Mouse (Mus musculus) megakaryocyte, embryonic 14.5 days (primary cell): ENCODE data around the gene Abca7. TPM values are rescaled to one million over a fixed set of nuclear protein-coding genes. Genes with fewer than 3 reads are reported as not detected.

Experiments
- H3K27me3 ChIP-seq: replicated peaks from 2 replicates; pipeline ENCODE3; 2012; ENCODE audit warnings: inconsistent platforms
- H3K36me3 ChIP-seq: replicated peaks from 2 replicates; pipeline ENCODE3; 2012; ENCODE audit warnings: low read length, inconsistent platforms, mixed read lengths
- H3K4me1 ChIP-seq: 2 replicates; pipeline ENCODE4 v1.6.1; 2012; ENCODE audit warnings: inconsistent platforms
- H3K4me3 ChIP-seq: replicated peaks from 2 replicates; pipeline ENCODE3; 2012; ENCODE audit warnings: moderate library complexity, mild to moderate bottlenecking, inconsistent platforms
- H3K9me3 ChIP-seq: 2 replicates; pipeline ENCODE4 v1.6.1; 2012; ENCODE audit warnings: inconsistent platforms
- FLI1 ChIP-seq: IDR thresholded peaks from 2 replicates; pipeline ENCODE4 v1.6.1; 2012; ENCODE audit warnings: low read length, inconsistent platforms, mixed read lengths
- GATA1 ChIP-seq: IDR thresholded peaks from 3 replicates; pipeline ENCODE4 v1.6.1; 2012; ENCODE audit warnings: mixed read lengths, low read length, inconsistent platforms, borderline replicate concordance
- polyA plus RNA-seq: library from polyadenylated mRNA; stranded (reverse); fragments of >175 nt; gene quantifications from 2 replicates; pipeline ENCODE4 v1.2.3, GENCODE M21; 2012; ENCODE audit warnings: low replicate concordance; ENCODE audit not compliant: insufficient read depth

Abca7 gene
- polyA plus RNA-seq, 1 experiment: 47.4 TPM

DNA sequence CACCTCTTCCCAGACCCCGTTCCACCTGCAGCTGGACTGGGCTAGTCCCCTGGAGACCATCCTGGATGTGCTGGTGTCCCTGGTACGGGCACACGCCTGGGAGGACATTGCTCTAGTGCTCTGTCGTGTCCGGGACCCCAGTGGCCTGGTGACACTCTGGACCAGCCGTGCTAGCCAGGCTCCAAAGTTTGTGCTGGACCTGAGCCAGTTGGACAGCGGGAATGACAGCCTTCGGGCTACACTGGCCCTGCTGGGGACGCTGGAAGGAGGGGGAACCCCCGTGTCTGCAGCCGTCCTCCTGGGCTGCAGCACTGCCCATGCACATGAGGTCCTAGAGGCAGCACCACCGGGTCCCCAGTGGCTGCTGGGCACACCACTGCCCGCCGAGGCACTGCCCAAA lies 23.5 kb upstream of the Abca7 start:
- TF ChIP-seq GATA1 (no peak), FLI1 (no peak)
- Histone ChIP-seq H3K27me3 (peaks cover 38% of the 10 kb centered on the region), H3K4me3 (peak overlapping the region; percentile 23), H3K36me3 (peaks cover 62% of the 10 kb centered on the region), H3K4me1 (peaks cover 39% of the 10 kb centered on the region), H3K9me3 (peaks cover 23% of the 10 kb centered on the region)

- peaks cover 62% of the 10 kb centered on the region for H3K36me3 ChIP-seq
These were observed 22.2 kb upstream of the Abca7 start for GRCm38 (mm10) chr10:79974087-79974486.

DNA sequence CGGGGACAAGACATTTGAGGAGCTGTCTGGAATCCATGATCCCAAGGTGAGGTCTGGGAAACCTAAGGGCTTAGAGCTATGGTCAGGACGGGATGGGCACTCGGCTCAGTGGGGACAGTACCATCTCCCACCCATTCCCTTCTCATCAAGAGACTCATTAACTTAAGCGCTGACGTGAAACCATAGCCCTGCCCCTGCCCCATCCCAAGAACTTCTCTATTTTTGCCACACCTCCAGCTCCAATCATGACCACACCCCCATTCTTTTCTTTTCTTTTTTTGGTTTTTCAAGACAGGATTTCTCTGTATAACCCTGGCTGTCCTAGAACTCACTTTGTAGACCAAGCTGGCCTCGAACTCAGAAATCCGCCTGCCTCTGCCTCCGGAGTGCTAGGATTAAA lies 21.6 kb upstream of the Abca7 start:
- Histone ChIP-seq H3K36me3 (peaks cover 68% of the 10 kb centered on the region), H3K9me3 (peaks cover 25% of the 10 kb centered on the region), H3K4me3 (no peak overlapping the region), H3K27me3 (peaks cover 32% of the 10 kb centered on the region), H3K4me1 (peaks cover 33% of the 10 kb centered on the region)
- TF ChIP-seq GATA1 (no peak), FLI1 (no peak)

More at GRCm38 (mm10) chr10:79974087-79974486, 22.2 kb upstream of the Abca7 start:
- H3K4me1 ChIP-seq: peaks cover 33% of the 10 kb centered on the region
- peaks cover 25% of the 10 kb centered on the region for H3K9me3 ChIP-seq
- no peak overlapping the region for H3K4me3 ChIP-seq
- TF ChIP-seq GATA1: no peak
- no peak for TF ChIP-seq FLI1
- H3K27me3 ChIP-seq: peaks cover 38% of the 10 kb centered on the region

GRCm38 (mm10) chr10:79976071-79976721 lies 20.1 kb upstream of the Abca7 start:
- Histone ChIP-seq H3K27me3 (peaks cover 19% of the 10 kb centered on the region), H3K36me3 (peaks cover 83% of the 10 kb centered on the region), H3K9me3 (peaks cover 25% of the 10 kb centered on the region), H3K4me1 (peaks cover 39% of the 10 kb centered on the region), H3K4me3 (peak overlapping the region; percentile 64)
- TF ChIP-seq GATA1 (no peak), FLI1 (no peak)

DNA sequence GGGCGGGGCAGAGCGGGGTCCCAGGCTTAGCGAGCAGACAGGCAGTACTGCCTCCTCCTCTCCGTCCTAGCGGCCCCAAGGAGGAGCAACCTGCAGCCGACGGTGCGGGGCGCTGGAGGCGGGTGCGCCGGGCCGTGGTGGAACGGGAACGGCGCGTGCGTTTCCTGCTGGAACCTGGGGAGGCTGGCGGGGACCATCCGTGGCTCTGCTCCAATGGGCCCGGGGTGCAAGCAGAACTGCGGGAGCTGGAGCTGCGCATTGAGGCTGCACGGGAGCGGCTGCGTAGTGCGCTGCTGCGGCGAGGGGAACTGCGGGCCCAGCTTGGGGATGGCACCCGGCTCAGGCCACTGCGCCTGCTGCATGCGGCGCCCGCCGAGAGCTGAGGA lies 19.6 kb upstream of the Abca7 start:
- peaks cover 88% of the 10 kb centered on the region for H3K36me3 ChIP-seq
- peaks cover 14% of the 10 kb centered on the region for H3K27me3 ChIP-seq
- peaks cover 25% of the 10 kb centered on the region for H3K9me3 ChIP-seq
- TF ChIP-seq GATA1 (no peak), FLI1 (no peak)
- no peak overlapping the region for H3K4me3 ChIP-seq
- H3K4me1 ChIP-seq: peaks cover 39% of the 10 kb centered on the region

- Histone ChIP-seq H3K4me1 (peaks cover 44% of the 10 kb centered on the region), H3K4me3 (no peak overlapping the region), H3K9me3 (peaks cover 25% of the 10 kb centered on the region), H3K36me3 (peaks cover 91% of the 10 kb centered on the region), H3K27me3 (peaks cover 8% of the 10 kb centered on the region)
- TF ChIP-seq GATA1: no peak
- TF ChIP-seq FLI1: no peak
These were observed 19.0 kb upstream of the Abca7 start for GRCm38 (mm10) chr10:79977324-79977723.

DNA sequence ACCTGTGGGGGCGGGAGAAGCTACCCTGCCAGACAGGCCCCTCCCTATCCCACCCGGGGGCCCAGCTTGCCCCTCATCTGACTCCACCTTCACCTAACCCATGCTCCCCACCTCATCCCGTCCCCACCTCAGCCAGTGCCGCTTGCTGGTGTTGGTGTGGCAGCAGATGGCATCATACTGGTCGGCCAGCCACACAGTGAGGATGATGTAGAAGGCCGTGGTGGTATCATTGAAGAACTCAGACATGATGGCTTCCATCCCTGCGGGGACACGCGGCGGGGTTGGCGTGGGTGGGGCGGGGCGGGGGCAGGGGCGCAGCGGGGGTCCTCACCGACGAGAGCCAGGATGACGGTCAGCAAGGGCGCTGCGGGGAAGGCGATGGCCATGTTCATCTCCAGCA lies 18.2 kb upstream of the Abca7 start:
- TF ChIP-seq GATA1 (no peak), FLI1 (no peak)
- peaks cover 48% of the 10 kb centered on the region for H3K4me1 ChIP-seq
- H3K36me3 ChIP-seq: peaks cover 95% of the 10 kb centered on the region
- peak overlapping the region; percentile 23 for H3K4me3 ChIP-seq
- peaks cover 25% of the 10 kb centered on the region for H3K9me3 ChIP-seq
- H3K27me3 ChIP-seq: peaks cover 1% of the 10 kb centered on the region

DNA sequence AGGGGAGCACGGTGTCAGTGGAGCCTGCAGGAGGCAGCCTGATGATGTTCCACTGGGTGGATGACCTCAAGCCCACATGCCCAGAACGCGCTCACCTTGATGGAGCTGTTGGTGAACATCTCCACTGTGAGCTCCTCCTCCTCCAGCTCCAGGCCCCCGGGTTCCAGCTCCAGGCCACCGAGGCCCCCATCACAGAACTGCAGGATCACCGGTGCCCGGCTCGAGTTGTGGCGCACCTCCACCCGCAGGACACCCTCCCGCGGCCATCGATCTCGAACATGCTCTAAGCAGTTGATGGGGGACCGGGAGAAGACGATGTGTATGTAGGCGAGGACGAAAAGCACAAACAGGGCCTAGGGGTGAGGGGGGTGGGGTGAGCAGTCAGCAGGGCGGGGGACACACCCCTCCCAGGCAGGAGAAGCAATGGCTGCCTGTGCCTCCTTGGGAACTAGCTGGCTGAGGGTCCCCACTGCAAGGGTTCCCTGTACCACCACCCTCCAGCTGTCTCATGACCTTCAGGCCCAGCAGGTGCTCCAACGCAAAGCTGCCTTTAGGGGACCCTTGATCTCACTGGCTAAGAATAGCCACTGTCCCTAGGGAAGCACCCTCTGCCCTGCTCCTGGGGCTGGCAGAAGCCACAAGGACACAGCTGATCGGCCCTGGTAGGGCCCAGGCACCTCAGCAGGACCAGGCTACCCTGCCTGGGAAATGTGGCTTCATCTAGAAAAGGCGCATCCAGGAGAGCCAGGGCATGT lies 16.7 kb upstream of the Abca7 start:
- Histone ChIP-seq H3K36me3 (peaks cover 80% of the 10 kb centered on the region), H3K27me3 (no peaks in the 10 kb centered on the region), H3K4me1 (peaks cover 55% of the 10 kb centered on the region), H3K9me3 (peaks cover 25% of the 10 kb centered on the region), H3K4me3 (peak overlapping the region; percentile 56)
- no peak for TF ChIP-seq FLI1
- TF ChIP-seq GATA1: no peak

GRCm38 (mm10) chr10:79983205-79983604 lies 13.1 kb upstream of the Abca7 start:
- H3K36me3 ChIP-seq: peaks cover 45% of the 10 kb centered on the region
- H3K4me3 ChIP-seq: peak overlapping the region; percentile 97
- TF ChIP-seq FLI1 (no peak), GATA1 (no peak)
- no peaks in the 10 kb centered on the region for H3K9me3 ChIP-seq
- no peaks in the 10 kb centered on the region for H3K27me3 ChIP-seq
- H3K4me1 ChIP-seq: peaks cover 79% of the 10 kb centered on the region

DNA sequence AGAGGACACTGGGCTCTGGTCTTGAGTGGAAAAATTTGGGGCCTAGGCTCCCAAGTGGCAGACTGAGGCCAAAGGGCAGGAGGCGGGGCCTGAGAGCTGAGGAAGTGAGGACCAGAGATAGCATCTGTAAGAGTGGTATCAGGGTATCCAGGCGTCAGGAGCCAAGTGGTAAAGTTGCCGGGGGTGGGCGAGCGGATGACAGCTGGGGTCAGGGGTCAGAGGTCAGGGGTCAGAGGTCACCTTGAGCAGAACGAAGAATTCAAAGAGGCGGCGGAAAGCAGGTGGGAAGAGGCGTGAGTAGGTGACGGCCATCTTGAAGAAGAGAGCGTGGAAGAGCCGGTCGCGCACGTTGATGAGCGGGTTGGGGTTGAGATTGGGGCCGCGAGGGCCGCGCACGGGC lies 12.6 kb upstream of the Abca7 start:
- peaks cover 84% of the 10 kb centered on the region for H3K4me1 ChIP-seq
- H3K9me3 ChIP-seq: no peaks in the 10 kb centered on the region
- H3K4me3 ChIP-seq: peak overlapping the region; percentile 97
- H3K27me3 ChIP-seq: no peaks in the 10 kb centered on the region
- H3K36me3 ChIP-seq: peaks cover 41% of the 10 kb centered on the region
- TF ChIP-seq GATA1 (no peak), FLI1 (no peak)
